Mouse (Mus musculus): Measurements from ENCODE around the gene AU022252.

Gene AU022252

GRCm38 (mm10) chr4:119232410-119233255, at the start of gene AU022252, which contains the start of gene P3h1:
Gene AU022252, minus strand, starts transcription at chr4:119232712.
Gene P3h1, plus strand, starts transcription at chr4:119232915.
- DNase-seq (ENCODE audit: low read depth, low spot score), result peak; percentile 99

DNA sequence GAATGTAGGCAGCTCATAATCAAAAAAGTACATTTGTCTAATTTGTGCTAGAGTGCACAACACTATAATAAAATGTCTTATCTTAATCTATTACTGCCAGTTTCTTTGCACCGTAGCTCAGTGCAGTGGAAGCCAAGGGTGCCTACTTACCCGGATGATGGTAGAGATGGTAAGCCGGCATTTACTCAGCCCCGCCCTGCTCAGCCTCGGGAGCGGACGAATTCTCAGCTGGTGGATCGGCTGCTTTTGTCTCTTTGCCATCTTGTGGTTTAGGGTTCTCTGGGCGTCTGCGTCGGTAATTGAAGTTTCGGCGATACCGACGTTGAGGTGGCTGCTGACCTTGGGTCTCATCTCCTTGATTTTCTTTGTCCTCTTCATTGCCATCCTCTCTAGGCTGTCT, 46.3 kb upstream of the AU022252 start:
- DNase-seq (ENCODE audit: low read depth, low spot score), result peak; percentile 50

DNA sequence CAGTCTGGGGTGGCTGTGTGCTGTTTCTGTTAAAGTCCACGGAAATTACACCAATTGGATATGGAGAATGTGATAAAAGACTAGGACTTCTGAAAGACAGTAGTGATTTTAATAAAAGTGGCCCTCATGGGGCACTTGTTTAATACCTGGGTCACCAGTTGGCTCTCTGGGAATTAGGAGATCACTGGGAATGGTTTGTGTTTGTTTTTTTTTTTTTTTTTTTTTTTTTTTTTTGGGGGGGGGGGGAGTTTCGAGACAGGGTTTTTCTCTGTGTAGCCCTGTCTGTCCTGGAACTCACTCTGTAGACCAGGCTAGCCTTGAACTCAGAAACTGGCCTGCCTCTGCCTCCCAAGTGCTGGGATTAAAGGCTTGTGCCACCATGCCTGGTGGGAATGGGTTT, 43.2 kb upstream of the AU022252 start:
- DNase-seq (ENCODE audit: low read depth, low spot score), result no peak

DNA sequence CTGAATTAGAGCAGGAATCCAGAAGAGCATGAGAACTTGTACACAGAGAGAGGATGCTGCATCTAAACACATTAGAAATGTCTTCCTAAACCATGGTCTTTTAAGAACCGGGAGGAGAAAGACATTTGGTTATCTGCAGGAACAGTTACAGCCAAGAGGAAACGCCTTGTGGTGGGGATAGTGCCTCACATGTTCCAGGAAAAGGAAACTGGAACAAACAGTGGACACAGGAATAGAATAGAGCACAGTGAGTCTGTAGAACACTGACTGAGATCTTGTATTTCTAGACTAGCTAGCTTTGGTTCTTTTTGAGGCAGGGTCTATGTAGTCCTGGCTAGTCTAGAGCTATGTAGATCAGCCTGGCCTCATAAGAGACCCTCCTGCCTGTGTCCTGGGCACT, 42.7 kb upstream of the AU022252 start:
- DNase-seq (ENCODE audit: low read depth, low spot score), result no peak

DNA sequence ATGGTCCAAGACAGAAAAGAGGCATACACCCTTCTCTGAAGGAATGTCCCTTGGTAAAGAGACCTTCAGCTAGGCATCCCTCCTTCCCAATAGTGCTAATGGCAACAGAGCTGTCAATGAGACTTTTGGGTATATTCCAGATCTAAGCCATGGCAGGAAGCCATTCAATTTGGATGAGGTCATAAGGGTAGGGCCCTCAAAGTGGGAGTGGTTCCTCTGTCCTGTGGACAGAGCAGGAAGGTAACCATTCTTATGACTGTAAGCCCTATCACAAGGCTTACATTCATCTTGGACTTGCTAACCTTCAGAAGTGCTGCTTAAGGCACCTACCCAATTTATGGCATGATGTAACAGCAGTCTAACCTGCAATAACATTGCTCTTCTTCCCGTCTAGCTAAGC, 42.1 kb upstream of the AU022252 start:
- peak; percentile 54 for DNase-seq (ENCODE audit: low read depth, low spot score)

DNA sequence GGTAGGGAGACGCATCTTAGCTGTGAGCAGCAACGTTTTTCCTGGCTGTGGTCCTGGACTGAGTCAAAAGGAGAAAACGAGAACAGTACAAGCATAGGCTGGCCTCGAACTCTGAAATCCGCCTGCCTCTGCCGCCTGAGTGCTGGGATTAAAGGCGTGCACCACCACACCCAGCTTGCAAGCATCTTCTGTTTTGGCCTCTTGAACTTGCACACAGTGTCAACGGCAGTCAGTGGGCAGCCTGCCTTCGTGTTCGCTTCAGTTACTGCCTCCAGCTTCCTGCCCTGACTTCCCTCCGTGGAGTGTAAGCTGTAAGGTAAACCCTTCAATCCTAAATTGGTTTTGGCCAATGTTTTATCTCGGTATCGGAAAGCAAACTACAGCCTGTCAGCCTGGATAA, 34.1 kb upstream of the AU022252 start:
- DNase-seq (ENCODE audit: low read depth, low spot score), result no peak

DNA sequence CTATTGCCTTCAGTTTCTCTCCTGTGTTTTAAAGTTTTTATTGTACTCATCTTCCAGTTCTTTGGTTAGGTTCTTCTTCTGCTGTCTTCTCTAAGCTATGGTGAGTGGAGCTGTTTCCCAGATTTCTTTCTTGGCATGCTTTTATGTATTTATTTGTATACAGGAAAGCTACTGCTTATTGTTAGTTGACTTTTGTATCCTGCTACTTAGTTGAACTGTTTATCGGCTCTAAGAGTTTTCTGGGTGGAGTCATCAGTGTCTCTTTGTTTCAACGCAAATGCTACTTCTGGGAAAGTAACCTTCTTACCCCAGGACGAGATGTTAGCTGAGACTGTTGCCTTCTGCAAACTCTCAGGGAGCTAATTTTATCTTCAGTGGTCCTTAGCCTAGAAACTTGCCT, 30.9 kb upstream of the AU022252 start:
- DNase-seq (ENCODE audit: low read depth, low spot score), result no peak

DNA sequence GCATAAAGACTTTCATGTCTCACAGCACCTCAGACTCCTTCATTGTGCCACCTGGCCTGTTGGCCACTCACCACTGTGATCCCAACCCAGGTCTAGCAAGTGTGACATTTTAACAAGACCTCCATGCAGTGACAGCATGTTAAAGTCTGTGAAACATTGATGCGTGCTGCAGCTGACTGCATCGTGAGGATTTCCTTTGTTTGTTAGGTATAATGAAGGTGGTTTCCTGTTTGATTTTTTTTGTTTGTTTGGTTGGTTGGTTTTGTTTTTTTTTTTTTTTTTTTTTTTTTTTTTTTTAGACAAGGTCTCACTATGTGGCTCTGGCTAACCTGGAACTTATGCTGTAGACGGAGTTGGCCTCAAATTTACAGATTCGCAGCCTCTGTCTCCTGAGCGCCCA, 30.0 kb upstream of the AU022252 start:
- no peak for DNase-seq (ENCODE audit: low read depth, low spot score)

DNA sequence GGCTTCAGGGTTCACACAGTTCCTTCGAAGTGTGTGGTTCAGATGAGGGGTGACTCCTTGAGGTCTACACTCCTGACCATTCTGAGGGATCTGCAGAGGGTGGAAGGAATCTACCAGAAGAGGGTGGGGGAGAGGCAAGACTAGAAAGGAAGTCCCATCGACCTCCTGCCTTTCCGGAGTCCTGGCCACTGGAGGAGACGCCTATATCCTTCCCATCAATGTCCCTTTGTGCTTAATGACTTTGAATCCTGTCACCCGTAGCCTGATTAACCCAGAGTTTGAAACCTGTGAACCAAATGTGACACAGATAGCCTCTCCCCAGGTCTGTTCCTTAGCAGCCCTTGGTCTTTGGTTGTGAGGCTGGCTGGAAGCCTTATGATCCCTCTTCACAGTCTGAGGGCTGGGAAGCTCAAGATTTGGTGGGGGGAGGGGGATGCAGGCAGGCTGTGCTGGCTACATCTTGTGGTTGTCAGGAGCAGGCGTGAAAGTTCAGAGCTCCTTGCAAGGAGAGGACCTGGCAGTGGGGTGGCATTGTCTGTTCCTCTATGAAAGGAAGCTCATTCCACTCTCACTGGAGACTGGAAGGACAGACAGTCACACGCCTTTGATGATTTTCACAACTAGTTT, 28.7 kb upstream of the AU022252 start:
- DNase-seq (ENCODE audit: low read depth, low spot score), result no peak

GRCm38 (mm10) chr4:119259344-119260254, 27.1 kb upstream of the AU022252 start:
- peak; percentile 63 for DNase-seq (ENCODE audit: low read depth, low spot score)

- no peak for DNase-seq (ENCODE audit: low read depth, low spot score)
These were observed 24.6 kb upstream of the AU022252 start for GRCm38 (mm10) chr4:119257083-119257482.

DNA sequence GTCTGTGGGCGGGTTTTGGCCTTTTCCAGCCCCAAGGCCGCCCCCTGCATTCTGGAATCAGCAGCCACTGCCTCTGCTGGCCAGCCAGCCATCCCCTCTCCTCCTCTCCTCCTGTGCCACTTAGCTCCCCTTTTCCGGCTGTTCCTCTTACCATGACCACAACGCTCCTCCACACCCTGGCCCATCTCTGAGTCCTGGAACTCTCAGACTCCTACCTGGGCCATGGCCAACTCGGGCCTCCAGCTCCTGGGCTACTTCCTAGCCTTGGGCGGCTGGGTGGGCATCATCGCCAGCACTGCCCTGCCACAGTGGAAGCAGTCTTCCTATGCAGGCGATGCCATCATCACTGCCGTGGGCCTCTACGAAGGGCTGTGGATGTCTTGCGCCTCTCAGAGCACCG, 22.8 kb upstream of the AU022252 start, which contains the start of gene Cldn19:
Gene Cldn19 (plus strand): TSS at position 64 of the 400 bp plus-strand sequence.
- DNase-seq (ENCODE audit: low read depth, low spot score), result no peak

DNA sequence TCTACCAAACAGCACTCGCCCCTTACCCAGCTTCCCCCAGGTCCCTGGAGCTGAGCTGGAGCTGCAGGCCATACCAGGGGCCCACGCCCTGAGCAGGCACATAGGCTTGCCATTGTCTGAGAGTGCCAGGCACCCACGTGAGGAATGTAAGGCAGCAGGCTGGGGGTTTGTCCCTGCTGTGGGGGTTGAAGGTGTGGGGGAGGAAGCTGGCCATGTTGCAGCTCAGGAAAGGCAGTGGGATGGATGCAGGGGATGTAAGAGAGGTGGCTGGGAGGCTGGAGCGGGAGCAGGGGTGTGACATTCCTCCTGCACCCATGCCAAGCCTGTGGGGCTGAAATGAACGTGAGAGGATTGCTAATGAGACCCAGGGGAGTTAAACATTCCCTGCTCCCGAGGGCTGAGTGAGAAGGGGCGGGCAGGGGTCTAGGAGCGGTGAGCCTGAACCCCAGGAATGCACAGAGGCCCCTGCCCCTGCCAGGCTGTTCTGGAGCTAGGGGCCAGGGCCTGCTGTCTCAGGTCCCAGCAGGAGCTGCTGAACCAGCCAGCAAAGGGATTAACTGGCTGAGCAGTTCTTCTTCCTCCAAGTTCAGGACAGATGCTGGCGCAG, 21.6 kb upstream of the AU022252 start:
- DNase-seq (ENCODE audit: low read depth, low spot score), result no peak

GRCm38 (mm10) chr4:119252025-119252808, 19.7 kb upstream of the AU022252 start:
- DNase-seq (ENCODE audit: low read depth, low spot score), result no peak

- no peak for DNase-seq (ENCODE audit: low read depth, low spot score)
These were observed 16.0 kb upstream of the AU022252 start for GRCm38 (mm10) chr4:119248407-119248965.

DNA sequence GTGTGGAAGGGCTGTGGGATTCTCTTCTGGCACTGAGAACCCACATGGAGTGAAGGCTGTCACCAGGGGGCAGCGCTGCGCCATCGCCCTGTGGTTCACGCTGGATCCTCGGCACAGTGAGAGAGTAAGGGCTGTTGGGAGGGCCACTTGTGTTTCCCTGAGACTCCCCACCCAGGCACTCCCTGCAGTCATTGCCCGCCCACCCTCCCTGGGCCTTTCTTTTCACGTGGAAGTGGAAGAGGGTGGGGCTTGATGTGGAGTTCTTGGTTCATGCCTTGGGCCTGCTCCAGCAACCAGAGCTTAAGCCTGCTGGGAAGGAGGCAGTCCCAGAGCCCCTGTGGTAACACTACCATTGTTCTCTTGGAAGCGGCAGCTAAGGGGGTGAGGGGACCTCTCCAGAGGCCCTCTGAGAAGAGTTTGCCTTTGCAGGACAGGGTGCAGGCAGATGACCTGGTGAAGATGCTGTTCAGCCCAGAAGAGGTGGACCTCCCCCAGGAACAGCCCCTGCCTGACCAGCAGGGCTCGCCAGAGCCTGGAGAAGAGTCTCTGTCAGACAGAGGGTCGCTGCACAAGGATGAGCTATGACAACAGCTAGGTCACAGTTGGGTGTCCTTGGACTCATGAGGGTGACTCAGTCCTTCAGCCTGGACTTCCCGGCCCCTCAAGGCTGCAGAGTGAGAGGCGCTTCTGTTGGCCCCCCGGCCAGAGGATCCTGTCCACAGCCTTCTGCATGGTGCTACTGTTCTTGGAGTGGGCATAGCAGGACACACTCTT, 15.1 kb upstream of the AU022252 start:
- DNase-seq (ENCODE audit: low read depth, low spot score), result peak; percentile 94

DNA sequence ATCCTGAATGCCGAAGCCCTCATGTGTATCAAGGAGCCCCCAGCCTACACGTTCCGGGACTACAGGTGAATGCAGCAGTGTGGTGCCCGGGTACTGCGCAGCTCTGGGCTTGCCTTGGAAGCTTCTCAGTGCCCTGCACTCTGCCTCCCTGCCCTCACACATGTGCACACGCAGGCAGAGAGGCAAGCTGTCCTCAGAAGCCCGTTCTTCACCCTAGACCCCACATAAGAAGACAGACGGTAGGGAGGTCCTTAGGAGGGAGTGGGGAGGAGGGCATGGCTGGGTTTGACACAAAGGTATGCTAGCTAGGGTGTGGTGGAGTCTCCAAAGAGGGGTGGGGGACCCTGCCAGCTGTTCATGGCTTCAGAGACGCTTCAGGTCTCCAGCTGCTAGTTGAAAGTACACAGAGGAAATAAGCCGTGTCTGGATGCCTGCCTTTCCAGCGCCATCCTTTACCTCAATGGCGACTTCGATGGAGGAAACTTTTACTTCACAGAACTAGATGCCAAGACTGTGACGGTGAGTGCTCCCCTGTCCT, 14.2 kb upstream of the AU022252 start:
- DNase-seq (ENCODE audit: low read depth, low spot score), result peak; percentile 32

- DNase-seq (ENCODE audit: low read depth, low spot score), result no peak
These were observed 13.4 kb upstream of the AU022252 start for GRCm38 (mm10) chr4:119245961-119246360.

DNA sequence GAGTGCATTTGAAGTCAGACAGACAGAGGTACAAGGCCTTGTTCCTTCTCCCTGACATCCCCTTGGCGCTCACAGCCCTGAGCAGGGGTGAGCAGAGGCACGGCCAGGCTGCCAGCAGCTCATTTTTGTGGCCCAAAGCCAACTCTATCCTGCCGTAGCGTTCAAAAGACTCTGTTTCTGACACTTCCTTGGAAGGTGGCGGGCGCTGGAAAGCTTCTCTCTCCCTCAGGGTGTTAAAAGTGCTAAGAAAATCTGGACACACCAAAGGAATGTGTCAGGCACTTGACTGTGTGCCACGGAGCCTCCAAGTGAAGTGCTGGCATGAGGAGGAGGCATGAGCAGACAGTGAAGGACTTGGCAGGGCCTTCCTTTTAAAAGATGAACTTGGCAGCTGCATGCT, 13.0 kb upstream of the AU022252 start:
- no peak for DNase-seq (ENCODE audit: low read depth, low spot score)
